Mouse (Mus musculus): Measurements from ENCODE around the gene Atr. TPM values are rescaled to one million over a fixed set of nuclear protein-coding genes. Genes with fewer than 3 reads are reported as not detected.

The Atr gene
- polyA plus RNA-seq, 1 experiment from 2014 or later = 18.3 TPM

Other genes with a start within 250 kb of the Atr start
- 1.7 and 2.8 TPM in 2 replicates for gene Pcolce2, start 220.0 kb upstream of the Atr start, polyA plus RNA-seq (2014; fragmentation: Nextera tagmentation; extraction: Ambion mirVana)
- 12.6 and 13.5 TPM in 2 replicates for gene Trpc1, start 107.2 kb upstream of the Atr start, polyA plus RNA-seq (2014; fragmentation: Nextera tagmentation; extraction: Ambion mirVana)
- gene Pls1, start 12.3 kb upstream of the Atr start, polyA plus RNA-seq (2014; fragmentation: Nextera tagmentation; extraction: Ambion mirVana) = 1.3 and 3.5 TPM in 2 replicates
- 20.5 and 28.5 TPM in 2 replicates for gene Xrn1, start 97.2 kb downstream of the Atr start, polyA plus RNA-seq (2014; fragmentation: Nextera tagmentation; extraction: Ambion mirVana)